Mouse (Mus musculus) midbrain, embryonic 11.5 days (tissue): ENCODE results near the gene Daw1. TPM values are rescaled to one million over a fixed set of nuclear protein-coding genes. Genes with fewer than 3 reads are reported as not detected.

Experiments
- ATAC-seq: fragments of 200-750 bp; cut with Nextera tagmentation; 2 replicates; pipeline ENCODE4 v1.8.0; 2017; ENCODE audit warnings: moderate TSS enrichment, moderate library complexity; ENCODE audit not compliant: low FRiP score
- DNase-seq: peaks from one replicate; pipeline ENCODE4 v3.0.0; 2015; ENCODE audit warnings: low spot score; ENCODE audit errors: missing footprints
- H3K27ac ChIP-seq: fragments of 300-500 bp; sonication (generic); 2 replicates; pipeline ENCODE4 v1.5.1; 2014; ENCODE audit warnings: low read depth, low read length
- H3K27me3 ChIP-seq: fragments of 300-500 bp; sonication (generic); 2 replicates; pipeline ENCODE4 v1.6.1; 2014; ENCODE audit warnings: mild to moderate bottlenecking, low read length, moderate library complexity, mixed read lengths; ENCODE audit not compliant: control insufficient read depth, insufficient read depth
- H3K36me3 ChIP-seq: fragments of 300-500 bp; sonication (generic); 2 replicates; pipeline ENCODE4 v1.6.1; 2014; ENCODE audit warnings: mild to moderate bottlenecking, low read length, moderate library complexity, mixed read lengths; ENCODE audit not compliant: control insufficient read depth, insufficient read depth
- H3K4me1 ChIP-seq: fragments of 300-500 bp; sonication (generic); 2 replicates; pipeline ENCODE4 v1.6.1; 2014; ENCODE audit warnings: low read length; ENCODE audit not compliant: control insufficient read depth, insufficient read depth
- H3K4me2 ChIP-seq: fragments of 300-500 bp; sonication (generic); 2 replicates; pipeline ENCODE4 v1.6.1; 2014; ENCODE audit warnings: mild to moderate bottlenecking, moderate library complexity
- H3K4me3 ChIP-seq: fragments of 300-500 bp; sonication (generic); 2 replicates; pipeline ENCODE4 v1.5.1; 2014; ENCODE audit warnings: low read depth, low read length
- H3K9ac ChIP-seq: fragments of 300-500 bp; sonication (generic); 2 replicates; pipeline ENCODE4 v1.6.1; 2014; ENCODE audit warnings: low read length
- H3K9me3 ChIP-seq: fragments of 300-500 bp; sonication (generic); 2 replicates; pipeline ENCODE4 v1.6.1; 2016; ENCODE audit warnings: low read length; ENCODE audit not compliant: control insufficient read depth
- WGBS: fragments of 180-500 bp; shearing (Covaris S2); extraction: QIAGEN DNeasy Blood & Tissue Kit; methylation state at CpG from one replicate; pipeline ENCODE4 v1.1.7; 2014; 5-methylcytosine and 5-hydroxymethylcytosine counted together
- polyA plus RNA-seq: library from polyadenylated mRNA; unstranded; fragments of >200 nt; fragmentation: Nextera tagmentation; extraction: Ambion mirVana; gene quantifications from 2 replicates; pipeline ENCODE4 v1.2.1, GENCODE M21; 2014

The Daw1 gene
- polyA plus RNA-seq, result 0.40 TPM in 1 of 2 replicates, not detected in the other

GRCm38 (mm10) chr1:83159603-83160002 lies at the start of gene Daw1:
TSS of gene Daw1 (plus strand) at chr1:83159752.
- Histone ChIP-seq H3K27me3 (no peaks in the 10 kb centered on the region), H3K9ac (peak within 1 kb of the TSS; percentile 49), H3K36me3 (no peaks in the 10 kb centered on the region), H3K4me2 (peak within 1 kb of the TSS; percentile 66), H3K4me3 (peak within 1 kb of the TSS; percentile 50), H3K4me1 (no peaks in the 10 kb centered on the region), H3K27ac (no peak within 1 kb of the TSS), H3K9me3 (no peaks in the 10 kb centered on the region)
- peak; percentile 99 for DNase-seq
- under 1% methylated on average over 15 of the region's 16 CpGs for WGBS
- peak; percentile 99 for ATAC-seq

GRCm38 (mm10) chr1:83110992-83111391 lies 48.6 kb upstream of the Daw1 start:
- Histone ChIP-seq H3K36me3 (no peaks in the 10 kb centered on the region), H3K27me3 (no peaks in the 10 kb centered on the region), H3K9ac (no peak overlapping the region), H3K4me1 (no peaks in the 10 kb centered on the region), H3K4me3 (no peak overlapping the region), H3K9me3 (no peaks in the 10 kb centered on the region), H3K4me2 (no peak overlapping the region), H3K27ac (no peak overlapping the region)
- ATAC-seq (no peak), DNase-seq (no peak)

- no peak overlapping the region for H3K27ac ChIP-seq
- no peak for ATAC-seq
Measured at GRCm38 (mm10) chr1:83111726-83112125, 47.8 kb upstream of the Daw1 start.

GRCm38 (mm10) chr1:83116447-83117137 lies 43.0 kb upstream of the Daw1 start, which contains the start of gene Ccl20:
TSS of gene Ccl20 (plus strand) at chr1:83116766.
- Histone ChIP-seq H3K4me3 (no peak within 1 kb of the TSS), H3K9me3 (no peaks in the 10 kb centered on the region), H3K27me3 (no peaks in the 10 kb centered on the region), H3K9ac (no peak within 1 kb of the TSS), H3K27ac (no peak within 1 kb of the TSS), H3K4me2 (no peak within 1 kb of the TSS), H3K4me1 (no peaks in the 10 kb centered on the region), H3K36me3 (no peaks in the 10 kb centered on the region)
- ATAC-seq (no peak), DNase-seq (no peak)
- 54% methylated on average over 8 of the region's 8 CpGs for WGBS

More at GRCm38 (mm10) chr1:83111726-83112125, 47.8 kb upstream of the Daw1 start:
- Histone ChIP-seq H3K4me1 (no peaks in the 10 kb centered on the region), H3K9me3 (no peaks in the 10 kb centered on the region), H3K4me3 (no peak overlapping the region), H3K36me3 (no peaks in the 10 kb centered on the region), H3K9ac (no peak overlapping the region), H3K27me3 (no peaks in the 10 kb centered on the region), H3K4me2 (no peak overlapping the region)
- 79% methylated on average over 5 of the region's 5 CpGs for WGBS
- no peak for DNase-seq

GRCm38 (mm10) chr1:83117217-83117616 lies 42.3 kb upstream of the Daw1 start:
- H3K9me3 ChIP-seq, result no peaks in the 10 kb centered on the region
- WGBS, result 93% methylated on average over 3 of the region's 3 CpGs
- no peaks in the 10 kb centered on the region for H3K4me1 ChIP-seq
- no peak overlapping the region for H3K27ac ChIP-seq
- H3K27me3 ChIP-seq, result no peaks in the 10 kb centered on the region
- DNase-seq, result no peak
- H3K9ac ChIP-seq, result no peak overlapping the region
- H3K4me3 ChIP-seq, result no peak overlapping the region
- ATAC-seq, result no peak
- H3K4me2 ChIP-seq, result no peak overlapping the region
- no peaks in the 10 kb centered on the region for H3K36me3 ChIP-seq

- DNase-seq, result no peak
- Histone ChIP-seq H3K27ac (no peak overlapping the region), H3K27me3 (no peaks in the 10 kb centered on the region), H3K9me3 (no peaks in the 10 kb centered on the region), H3K4me3 (no peak overlapping the region), H3K4me1 (no peaks in the 10 kb centered on the region), H3K36me3 (no peaks in the 10 kb centered on the region), H3K9ac (no peak overlapping the region), H3K4me2 (no peak overlapping the region)
- WGBS, result 87% methylated on average over 7 of the region's 7 CpGs
- no peak for ATAC-seq
Measured at GRCm38 (mm10) chr1:83117661-83118060, 41.9 kb upstream of the Daw1 start.

- no peaks in the 10 kb centered on the region for H3K27me3 ChIP-seq
- H3K4me3 ChIP-seq, result no peak overlapping the region
- H3K9ac ChIP-seq, result no peak overlapping the region
- H3K36me3 ChIP-seq, result no peaks in the 10 kb centered on the region
- no peak overlapping the region for H3K27ac ChIP-seq
- H3K4me2 ChIP-seq, result no peak overlapping the region
- H3K9me3 ChIP-seq, result no peaks in the 10 kb centered on the region
- H3K4me1 ChIP-seq, result no peaks in the 10 kb centered on the region
- ATAC-seq (no peak), DNase-seq (no peak)
Measured at GRCm38 (mm10) chr1:83119903-83120302, 39.6 kb upstream of the Daw1 start.

GRCm38 (mm10) chr1:83120312-83120711 lies 39.2 kb upstream of the Daw1 start:
- no peak for DNase-seq

GRCm38 (mm10) chr1:83123201-83123600 lies 36.4 kb upstream of the Daw1 start:
- 87% methylated on average over 2 of the region's 2 CpGs for WGBS
- DNase-seq (no peak), ATAC-seq (no peak)

More at GRCm38 (mm10) chr1:83120312-83120711, 39.2 kb upstream of the Daw1 start:
- Histone ChIP-seq H3K9me3 (no peaks in the 10 kb centered on the region), H3K9ac (no peak overlapping the region), H3K4me1 (no peaks in the 10 kb centered on the region), H3K27ac (no peak overlapping the region), H3K4me2 (no peak overlapping the region), H3K4me3 (no peak overlapping the region), H3K36me3 (no peaks in the 10 kb centered on the region), H3K27me3 (no peaks in the 10 kb centered on the region)
- 75% methylated on average over 3 of the region's 3 CpGs for WGBS
- ATAC-seq, result no peak

More at GRCm38 (mm10) chr1:83123201-83123600, 36.4 kb upstream of the Daw1 start:
- Histone ChIP-seq H3K4me1 (no peaks in the 10 kb centered on the region), H3K27ac (no peak overlapping the region), H3K36me3 (no peaks in the 10 kb centered on the region), H3K9me3 (no peaks in the 10 kb centered on the region), H3K9ac (no peak overlapping the region), H3K4me3 (no peak overlapping the region), H3K27me3 (no peaks in the 10 kb centered on the region), H3K4me2 (no peak overlapping the region)
